Mouse (Mus musculus) inflammation-experienced regulatory T-cells, adult 16 weeks (primary cell): Measurements from ENCODE around the gene Olfr1352. TPM values are rescaled to one million over a fixed set of nuclear protein-coding genes. Genes with fewer than 3 reads are reported as not detected.

Experiments
- polyA plus RNA-seq: library from polyadenylated mRNA; unstranded; fragments of 100-300 nt; shearing (Covaris generic); gene quantifications from one replicate; pipeline ENCODE4 v1.2.1, GENCODE M21; 2017

Olfr1352 gene
- polyA plus RNA-seq, result not detected

DNA sequence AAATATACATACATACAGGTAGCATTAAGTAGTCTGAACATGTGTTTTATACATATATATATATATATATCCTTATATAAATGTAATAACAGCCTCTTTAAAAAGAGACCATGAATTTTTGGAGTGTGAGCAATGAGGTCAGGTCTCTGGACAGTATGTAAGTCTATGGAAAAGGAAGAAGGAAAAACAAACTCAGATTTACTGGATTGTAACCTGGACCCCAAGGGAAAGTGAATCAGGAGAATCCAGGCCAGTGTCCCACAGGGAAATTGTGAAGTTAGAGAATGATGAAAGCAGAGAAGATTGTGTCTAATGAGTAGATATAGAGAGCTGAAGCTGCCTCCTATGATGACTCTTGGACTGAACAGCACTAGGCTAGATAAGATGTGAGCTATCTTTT is at the start of gene Olfr1352:
Gene Olfr1352, plus strand, starts transcription at position 301 of the 400 bp plus-strand sequence.

DNA sequence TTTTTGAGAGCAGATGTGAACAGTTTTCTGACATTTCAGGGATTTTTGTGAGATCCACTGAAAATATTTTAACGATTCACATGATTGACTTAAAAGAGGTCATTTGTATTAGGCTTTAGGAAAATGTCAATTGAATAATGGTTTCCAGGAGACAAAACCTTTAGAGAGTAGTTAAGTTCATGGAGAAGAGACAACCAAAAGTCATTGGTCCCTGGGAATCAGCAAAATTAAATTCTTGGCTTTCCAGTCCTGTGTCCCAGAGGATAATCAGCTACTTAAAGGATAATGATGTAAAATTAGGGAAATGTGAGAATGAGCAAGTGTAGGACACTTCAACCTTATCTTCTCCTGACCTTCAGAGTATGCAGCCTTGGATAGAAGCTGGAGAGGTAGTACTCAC is 30.5 kb upstream of the Olfr1352 start, which contains the start of gene Olfr8:
Gene Olfr8, plus strand, starts transcription at position 301 of the 400 bp plus-strand sequence.

DNA sequence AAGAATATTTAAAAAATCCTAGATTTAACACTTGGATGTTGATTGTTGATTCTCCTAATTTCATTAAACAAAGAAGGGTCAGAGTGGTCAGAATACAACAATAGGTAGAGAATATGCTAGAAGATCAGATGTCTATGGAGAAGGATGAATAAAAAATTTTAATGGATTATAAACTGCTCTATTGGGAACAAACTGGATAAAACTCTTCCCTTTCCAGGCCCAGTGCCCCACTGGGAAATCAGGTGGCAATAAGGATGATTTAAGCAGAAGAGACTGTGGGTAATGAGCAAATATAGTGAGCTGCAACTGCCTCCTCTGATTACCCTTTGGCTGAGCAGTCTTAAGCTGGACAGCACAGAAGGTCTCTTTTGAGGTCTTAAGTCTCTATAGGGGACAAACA is 17.8 kb upstream of the Olfr1352 start, which contains the start of gene Olfr1353:
Gene Olfr1353, plus strand, starts transcription at position 301 of the 400 bp plus-strand sequence.

DNA sequence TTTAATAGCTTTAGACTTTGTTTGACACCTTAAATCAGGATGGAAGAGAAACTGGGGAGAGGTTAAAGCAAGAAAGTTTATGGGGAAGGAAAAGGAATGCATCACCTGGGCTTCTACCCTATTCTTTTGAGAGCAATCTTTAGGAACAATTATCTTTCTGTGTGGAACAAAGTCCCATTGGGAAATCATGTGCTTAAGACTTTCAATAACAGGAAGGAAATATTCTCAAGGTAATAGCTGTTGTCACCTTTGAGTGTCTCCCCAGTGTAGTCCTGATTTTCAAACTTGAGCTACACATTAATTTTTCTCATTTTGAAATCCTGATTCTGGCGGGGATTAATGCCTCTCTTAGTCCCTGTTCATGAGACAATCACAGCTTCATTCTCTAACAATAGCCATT is 31.3 kb downstream of the Olfr1352 start, which contains the start of gene Olfr1351:
Gene Olfr1351, plus strand, starts transcription at position 301 of the 400 bp plus-strand sequence.

GRCm38 (mm10) chr10:79028441-79028840 is 47.6 kb downstream of the Olfr1352 start, which contains the start of gene Olfr57:
Gene Olfr57 (plus strand): TSS chr10:79028741.

Other genes starting within 250 kb of the Olfr1352 start
- not detected for gene Ccdc105, start 228.0 kb upstream of the Olfr1352 start, polyA plus RNA-seq
- not detected for gene Slc1a6, start 200.6 kb upstream of the Olfr1352 start, polyA plus RNA-seq
- not detected for gene Olfr1356, start 128.9 kb upstream of the Olfr1352 start, polyA plus RNA-seq
- gene Olfr1355, start 105.5 kb upstream of the Olfr1352 start, polyA plus RNA-seq, result not detected
- gene Olfr1354, start 67.9 kb upstream of the Olfr1352 start, polyA plus RNA-seq, result not detected
- gene Olfr8, start 30.4 kb upstream of the Olfr1352 start, polyA plus RNA-seq, result not detected
- gene Olfr1353, start 17.7 kb upstream of the Olfr1352 start, polyA plus RNA-seq, result not detected
- gene Olfr1351, start 31.4 kb downstream of the Olfr1352 start, polyA plus RNA-seq, result not detected
- not detected for gene Olfr57, start 47.7 kb downstream of the Olfr1352 start, polyA plus RNA-seq
- 35.6 TPM for gene 2610008E11Rik, start 116.5 kb downstream of the Olfr1352 start, polyA plus RNA-seq
- gene Vmn2r80, start 167.7 kb downstream of the Olfr1352 start, polyA plus RNA-seq, result not detected